Mouse (Mus musculus): ENCODE results near the gene Tlr3.

DNA sequence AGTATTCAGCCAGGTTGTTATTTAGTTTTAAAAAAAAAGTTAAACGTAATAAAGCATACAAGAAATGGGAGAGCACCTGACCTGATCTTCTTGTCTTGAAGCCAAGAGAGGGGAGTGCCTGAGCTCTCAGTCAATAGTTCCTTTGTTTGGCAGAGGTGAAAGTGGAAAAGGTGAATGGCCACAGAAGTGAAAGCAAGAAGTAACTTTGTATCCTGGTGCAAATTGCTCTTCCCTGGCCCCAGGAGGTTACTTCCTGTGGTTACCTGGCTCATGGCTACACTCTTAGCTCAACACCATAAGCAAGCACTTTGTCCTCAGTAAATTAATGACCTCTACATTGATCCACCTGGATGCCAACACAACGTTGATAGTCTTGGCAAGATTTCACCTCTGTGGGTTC is at the start of gene Tlr3:
- TF ChIP-seq POLR2A (IDR thresholded peaks at IDR 0.05; ENCODE audit: low read depth, low read length), result no peak
- TF ChIP-seq CTCF (IDR thresholded peaks at IDR 0.05; ENCODE audit: borderline replicate concordance, insufficient read depth, low read length), result no peak

Measured in embryonic fibroblast, embryonic 13.5 days (primary cell).